Comparison of ENCODE assay signal across 11 mouse cellular contexts in the genomic region with DNA sequence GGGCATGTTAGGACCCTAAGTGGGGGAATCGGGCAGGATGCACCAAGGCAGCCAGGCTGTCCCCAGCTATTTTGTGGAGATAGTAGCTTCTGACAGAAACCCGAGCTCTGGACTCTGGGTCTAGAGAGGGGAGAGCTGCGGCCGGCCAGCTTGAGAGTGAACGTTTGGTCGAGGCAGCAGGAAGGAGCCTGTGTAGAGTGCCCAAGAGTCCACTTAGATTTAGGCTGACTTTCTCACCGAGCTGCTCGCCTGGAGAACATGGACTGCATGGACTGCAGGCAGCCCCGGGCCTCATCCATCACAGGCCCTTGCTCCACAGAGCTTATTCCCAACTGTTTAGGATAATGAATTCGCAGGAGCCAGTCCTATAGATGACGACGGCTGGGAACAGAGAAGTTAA. TPM values are rescaled to one million over a fixed set of nuclear protein-coding genes. Genes with fewer than 3 reads are reported as not detected.
DNase-seq lines count a peak whose midpoint lies in the region; ATAC-seq and TF ChIP-seq lines count a peak whose summit lies in the region.
"Had no signal": no experiment of that assay in that cellular context is flagged by ENCODE, and none has a peak within 500 bp of the region (broad histone marks: within the 10 kb centered on the region; RNA-seq: fewer than 3 reads in every experiment).

No protein-coding gene starts in this region.

- no peak for DNase-seq in heart, postnatal 0 days (ENCODE audit: low spot score)
- DNase-seq in heart, adult 9 months (ENCODE audit: low spot score in 2 of 2): no peak
- DNase-seq in hindbrain, embryonic 11.5 days (ENCODE audit: low spot score): no peak
- no peak for DNase-seq in right cerebral cortex, adult 18-20 months
- DNase-seq in kidney, adult 8-10 months: no peak
- DNase-seq: adrenal gland, adult 8-10 months; kidney, adult 11 months; right cerebral cortex, postnatal 14 days had no signal

- no peak for TF ChIP-seq CTCF in heart, postnatal 0 days (IDR thresholded peaks at IDR 0.05; ENCODE audit: low read depth)

- no peak overlapping the region for H3K4me3 ChIP-seq in heart, postnatal 0 days (ENCODE audit: low read depth, low read length)
- H3K4me3 ChIP-seq in embryonic facial prominence, embryonic 12.5 days: no peak overlapping the region
- no peak overlapping the region for H3K4me3 ChIP-seq in hindbrain, embryonic 11.5 days (ENCODE audit: low read depth, low read length)
- no peak overlapping the region for H3K4me3 ChIP-seq in midbrain, embryonic 15.5 days

- no peaks in the 10 kb centered on the region; the same call in 1 of the 2 replicates for H3K36me3 ChIP-seq in heart, postnatal 0 days (replicated peaks; ENCODE audit: control insufficient read depth, insufficient read depth, low read length)
- 0 out of 2 replicates have a peak, but pooled peaks cover 5% of the 10 kb centered on the region for H3K36me3 ChIP-seq in embryonic facial prominence, embryonic 12.5 days
- H3K36me3 ChIP-seq in hindbrain, embryonic 11.5 days (ENCODE audit: control insufficient read depth, insufficient read depth, low read length): no peaks in the 10 kb centered on the region
- no peaks in the 10 kb centered on the region for H3K36me3 ChIP-seq in midbrain, embryonic 15.5 days (replicated peaks)

- ATAC-seq in heart, postnatal 0 days (ENCODE audit: insufficient read depth, low read depth): no peak
- ATAC-seq in embryonic facial prominence, embryonic 12.5 days (ENCODE audit: insufficient number of reproducible peaks, insufficient read depth, low FRiP score, low TSS enrichment): no peak
- ATAC-seq in hindbrain, embryonic 11.5 days (ENCODE audit: low FRiP score): 0 out of 2 replicates have a peak, but pooled peaks have one; percentile 16
- ATAC-seq in midbrain, embryonic 15.5 days (replicated peaks): no peak
- ATAC-seq in activated CD4-positive, CD25-positive, alpha-beta regulatory T cell, adult 4 months: no peak

- H3K9ac ChIP-seq in heart, postnatal 0 days (replicated peaks; ENCODE audit: low read depth, low read length): no peak overlapping the region
- H3K9ac ChIP-seq in embryonic facial prominence, embryonic 12.5 days: no peak overlapping the region
- H3K9ac ChIP-seq in hindbrain, embryonic 11.5 days (ENCODE audit: low read depth, low read length): no peak overlapping the region; the same call in 1 of the 2 replicates
- peak overlapping the region; percentile 10; the same call in 1 of the 2 replicates for H3K9ac ChIP-seq in midbrain, embryonic 15.5 days

- no peak for TF ChIP-seq EP300 in heart, postnatal 0 days (IDR thresholded peaks at IDR 0.05; ENCODE audit: low read depth)

- WGBS in heart, postnatal 0 days: 34% methylated on average over 12 of the region's 12 CpGs
- 16% methylated on average over 12 of the region's 12 CpGs for WGBS in embryonic facial prominence, embryonic 12.5 days
- 19% methylated on average over 12 of the region's 12 CpGs for WGBS in hindbrain, embryonic 11.5 days
- 17% methylated on average over 12 of the region's 12 CpGs for WGBS in midbrain, embryonic 15.5 days

- H3K27ac ChIP-seq in heart, postnatal 0 days (ENCODE audit: low read depth): peak overlapping the region; percentile 83
- peak overlapping the region; percentile 77 for H3K27ac ChIP-seq in embryonic facial prominence, embryonic 12.5 days
- peak overlapping the region; percentile 96 for H3K27ac ChIP-seq in hindbrain, embryonic 11.5 days (ENCODE audit: low read depth, low read length)
- H3K27ac ChIP-seq in midbrain, embryonic 15.5 days: peak overlapping the region; percentile 77

- no peaks in the 10 kb centered on the region for H3K27me3 ChIP-seq in heart, postnatal 0 days (ENCODE audit: control insufficient read depth, insufficient read depth, low read length)
- H3K27me3 ChIP-seq in embryonic facial prominence, embryonic 12.5 days: no peaks in the 10 kb centered on the region
- H3K27me3 ChIP-seq in hindbrain, embryonic 11.5 days (ENCODE audit: control insufficient read depth, insufficient read depth, low read length): no peaks in the 10 kb centered on the region
- no peaks in the 10 kb centered on the region for H3K27me3 ChIP-seq in midbrain, embryonic 15.5 days (replicated peaks)

- peak overlapping the region; percentile 30; the same call in 1 of the 2 replicates for H3K4me2 ChIP-seq in heart, postnatal 0 days (ENCODE audit: low read depth, low read length)
- H3K4me2 ChIP-seq in embryonic facial prominence, embryonic 12.5 days (replicated peaks): peak overlapping the region; percentile 44; the same call in 1 of the 2 replicates
- 0 out of 2 replicates have a peak overlapping the region, but pooled peaks have one; percentile 40 for H3K4me2 ChIP-seq in hindbrain, embryonic 11.5 days (replicated peaks; ENCODE audit: low read depth, low read length)
- H3K4me2 ChIP-seq in midbrain, embryonic 15.5 days: peak overlapping the region; percentile 48

- H3K4me1 ChIP-seq in heart, postnatal 0 days (ENCODE audit: control insufficient read depth, insufficient read depth): peaks cover 78% of the 10 kb centered on the region
- peaks cover 80% of the 10 kb centered on the region for H3K4me1 ChIP-seq in embryonic facial prominence, embryonic 12.5 days
- H3K4me1 ChIP-seq in hindbrain, embryonic 11.5 days (replicated peaks; ENCODE audit: control insufficient read depth, insufficient read depth, low read length): peaks cover 59% of the 10 kb centered on the region
- peaks cover 83% of the 10 kb centered on the region for H3K4me1 ChIP-seq in midbrain, embryonic 15.5 days

- no peaks in the 10 kb centered on the region for H3K9me3 ChIP-seq in heart, postnatal 0 days (replicated peaks; ENCODE audit: control insufficient read depth, low read length)
- H3K9me3 ChIP-seq in embryonic facial prominence, embryonic 12.5 days: no peaks in the 10 kb centered on the region
- no peaks in the 10 kb centered on the region for H3K9me3 ChIP-seq in hindbrain, embryonic 11.5 days (ENCODE audit: control insufficient read depth, low read length)
- no peaks in the 10 kb centered on the region for H3K9me3 ChIP-seq in midbrain, embryonic 15.5 days

RNA-seq across cellular contexts. Expression of gene Gins2, which starts 38.7 kb away (rescaled TPM):
- total RNA-seq in heart, postnatal 0 days (2014; rRNA removed; ENCODE audit: low replicate concordance): 29.8 and 52.1 TPM in 2 replicates
- 19.3 and 23.8 TPM in 2 replicates for polyA plus RNA-seq in heart, postnatal 0 days (2015; fragmentation: Nextera tagmentation; extraction: Ambion mirVana)
- 109 and 115 TPM in 2 replicates for polyA plus RNA-seq in embryonic facial prominence, embryonic 12.5 days (2016; fragmentation: Nextera tagmentation; extraction: Ambion mirVana)
- polyA plus RNA-seq in hindbrain, embryonic 11.5 days (2014; fragmentation: Nextera tagmentation; extraction: Ambion mirVana): 94.8 and 96.9 TPM in 2 replicates
- 15.3 and 16.5 TPM in 2 replicates for polyA plus RNA-seq in midbrain, embryonic 15.5 days (2015; fragmentation: Nextera tagmentation; extraction: Ambion mirVana)
- polyA plus RNA-seq in activated CD4-positive, CD25-positive, alpha-beta regulatory T cell, adult 4 months (2017; shearing (Covaris generic)): 10 to 100 TPM; 19.3 to 30.4 TPM
